Mouse (Mus musculus): Measurements from ENCODE around the gene Phf6. TPM values are rescaled to one million over a fixed set of nuclear protein-coding genes. Genes with fewer than 3 reads are reported as not detected.
A peak's percentile ranks its signal among the peaks of the same experiment; 100 is the strongest.
"Not testable (repeated sequence)": the region's sequence is repeated elsewhere in the genome, so short reads cannot be mapped to it uniquely, and the experiment has no call there.

The Phf6 gene
- polyA plus RNA-seq (2016; fragmentation: Nextera tagmentation; extraction: Ambion mirVana), result 87.3 and 94.8 TPM in 2 replicates

DNA sequence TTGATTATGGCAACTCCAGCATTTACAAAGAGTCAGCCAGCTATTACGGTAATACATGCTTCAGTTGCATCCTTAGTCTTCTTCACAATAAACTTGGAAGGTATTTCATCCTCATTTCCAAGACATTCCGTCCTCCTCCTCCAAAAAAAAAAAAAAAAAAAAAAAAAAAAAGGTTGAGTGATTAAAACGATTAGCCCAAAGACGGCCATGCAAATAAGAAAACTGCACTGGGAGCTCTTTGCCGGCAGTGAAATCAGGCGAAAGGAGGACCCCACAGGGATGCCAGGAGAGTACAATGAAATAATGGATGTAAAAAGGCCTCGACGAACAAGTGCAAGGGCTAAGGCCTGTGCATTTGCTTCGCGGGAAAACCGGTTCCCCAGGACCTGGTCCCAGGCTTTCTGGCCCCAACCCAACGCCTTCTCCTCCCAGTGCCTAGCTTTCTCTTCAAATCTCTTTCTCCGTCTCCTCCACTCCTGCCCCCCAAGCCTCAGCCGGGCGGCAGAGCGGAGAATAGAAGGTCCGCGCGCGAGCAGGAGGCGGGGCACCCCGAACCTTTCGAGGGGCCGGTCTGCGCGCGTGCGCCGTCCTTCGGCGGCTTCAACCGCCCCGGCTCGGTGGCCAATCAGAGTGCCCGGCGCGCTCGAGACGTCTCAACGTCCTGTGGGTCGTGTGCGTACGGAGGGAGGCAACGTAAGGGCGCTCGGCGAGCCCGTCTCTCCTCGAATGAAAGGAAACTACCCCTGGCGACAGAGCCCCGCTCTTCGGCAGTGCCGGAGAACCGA lies at the start of gene Phf6:
Phf6 (plus strand) TSS at position 680 of the 785 bp plus-strand sequence.
- Histone ChIP-seq H3K4me1 (no peaks in the 10 kb centered on the region), H3K9me3 (no peaks in the 10 kb centered on the region), H3K27me3 (no peaks in the 10 kb centered on the region), H3K4me2 (replicated peaks) (peak within 1 kb of the TSS; percentile 47), H3K36me3 (no peaks in the 10 kb centered on the region), H3K4me3 (peak within 1 kb of the TSS; percentile 60), H3K27ac (peak within 1 kb of the TSS; percentile 93), H3K9ac (peak within 1 kb of the TSS; percentile 83)
- WGBS, result 23% methylated on average over 53 of the region's 54 CpGs
- ATAC-seq (ENCODE audit: insufficient number of reproducible peaks, insufficient read depth, low FRiP score, low TSS enrichment), result peak; percentile 99

- H3K9ac ChIP-seq, result no peak overlapping the region
- WGBS, result 59% methylated on average over 2 of the region's 2 CpGs
- no peak for ATAC-seq (ENCODE audit: insufficient number of reproducible peaks, insufficient read depth, low FRiP score, low TSS enrichment)
These were observed 47.9 kb upstream of the Phf6 start for GRCm38 (mm10) chrX:52864126-52864525.

DNA sequence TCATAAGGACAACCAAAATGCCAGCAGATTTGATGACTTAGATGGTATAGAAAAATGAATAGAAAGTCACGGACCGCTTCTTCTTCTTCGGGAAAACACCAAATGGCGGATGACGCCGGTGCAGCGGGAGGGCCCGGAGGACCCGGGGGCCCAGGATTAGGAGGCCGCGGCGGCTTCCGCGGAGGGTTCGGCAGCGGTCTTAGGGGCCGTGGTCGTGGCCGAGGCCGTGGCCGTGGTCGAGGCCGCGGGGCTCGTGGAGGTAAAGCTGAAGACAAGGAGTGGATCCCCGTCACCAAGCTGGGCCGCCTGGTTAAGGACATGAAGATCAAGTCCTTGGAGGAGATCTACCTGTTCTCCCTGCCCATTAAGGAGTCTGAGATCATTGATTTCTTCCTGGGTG lies 13.6 kb upstream of the Phf6 start:
- not testable (repeated sequence) for H3K36me3 ChIP-seq; H3K9me3 ChIP-seq; H3K9ac ChIP-seq; H3K4me3 ChIP-seq; H3K4me2 ChIP-seq (replicated peaks); H3K27ac ChIP-seq; ATAC-seq (ENCODE audit: insufficient number of reproducible peaks, insufficient read depth, low FRiP score, low TSS enrichment); H3K27me3 ChIP-seq; H3K4me1 ChIP-seq
- 87% methylated on average over 14 of the region's 27 CpGs for WGBS

More at GRCm38 (mm10) chrX:52864126-52864525, 47.9 kb upstream of the Phf6 start:
- H3K27ac ChIP-seq, result no peak overlapping the region
- H3K4me1 ChIP-seq, result no peaks in the 10 kb centered on the region
- H3K36me3 ChIP-seq, result no peaks in the 10 kb centered on the region
- no peak overlapping the region for H3K4me3 ChIP-seq
- H3K4me2 ChIP-seq (replicated peaks), result no peak overlapping the region
- H3K9me3 ChIP-seq, result no peaks in the 10 kb centered on the region
- no peaks in the 10 kb centered on the region for H3K27me3 ChIP-seq

GRCm38 (mm10) chrX:52912372-52912728 lies 284 bp downstream of the Phf6 start:
- 19% methylated on average over 24 of the region's 26 CpGs for WGBS
- Histone ChIP-seq H3K4me2 (replicated peaks) (peak overlapping the region; percentile 47), H3K27me3 (no peaks in the 10 kb centered on the region), H3K9ac (peak overlapping the region; percentile 83), H3K4me1 (no peaks in the 10 kb centered on the region), H3K36me3 (no peaks in the 10 kb centered on the region), H3K27ac (peak overlapping the region; percentile 93), H3K9me3 (no peaks in the 10 kb centered on the region), H3K4me3 (peak overlapping the region; percentile 60)
- peak; percentile 69 for ATAC-seq (ENCODE audit: insufficient number of reproducible peaks, insufficient read depth, low FRiP score, low TSS enrichment)

DNA sequence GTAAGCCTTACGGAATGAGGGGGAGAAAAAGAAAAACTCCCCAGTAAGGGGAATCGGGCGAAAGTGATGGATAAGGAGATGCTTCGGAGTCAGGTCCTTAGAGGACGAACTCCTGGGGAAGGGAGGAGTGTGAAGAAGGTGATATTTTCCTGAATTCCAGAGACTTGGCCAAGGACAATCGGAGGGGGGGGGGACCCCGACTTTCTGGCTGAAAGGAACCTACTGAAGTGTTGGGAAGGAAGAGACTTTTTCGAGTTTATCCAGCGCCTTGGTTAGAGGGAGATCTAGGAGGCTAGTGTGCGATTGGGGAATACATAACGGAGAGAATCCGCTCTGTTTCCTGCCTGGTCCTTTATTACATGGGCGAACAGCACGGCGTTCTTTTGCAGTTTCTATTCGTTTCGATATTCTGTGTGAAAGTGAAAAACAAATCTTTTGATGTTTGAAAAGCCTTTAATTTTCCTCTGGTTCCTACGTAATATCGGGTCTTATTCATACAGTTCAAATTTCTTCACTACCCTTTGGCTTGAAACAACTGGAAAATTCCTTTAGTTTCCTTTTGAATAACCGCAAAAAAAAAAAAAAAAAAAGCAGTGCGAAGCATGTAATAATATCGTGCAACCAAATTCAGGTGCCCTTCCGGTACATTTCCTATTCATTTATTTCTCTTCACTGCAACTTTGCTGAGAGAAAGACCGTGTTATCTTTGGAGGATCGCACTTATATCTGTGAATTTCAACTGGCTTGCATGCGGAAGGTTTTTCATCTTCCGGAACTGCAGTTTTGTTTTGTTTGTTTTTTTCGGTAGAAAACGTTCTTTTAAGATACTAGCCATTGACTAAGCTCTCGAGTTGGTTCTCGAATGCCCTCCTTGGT lies 998 bp downstream of the Phf6 start:
- no peak for ATAC-seq (ENCODE audit: insufficient number of reproducible peaks, insufficient read depth, low FRiP score, low TSS enrichment)
- no peak overlapping the region for H3K27ac ChIP-seq

GRCm38 (mm10) chrX:52913856-52914255 lies 1.8 kb downstream of the Phf6 start:
- ATAC-seq (ENCODE audit: insufficient number of reproducible peaks, insufficient read depth, low FRiP score, low TSS enrichment), result no peak
- H3K4me1 ChIP-seq, result no peaks in the 10 kb centered on the region
- no peaks in the 10 kb centered on the region for H3K27me3 ChIP-seq
- no peak overlapping the region for H3K27ac ChIP-seq
- peak overlapping the region; percentile 47 for H3K4me2 ChIP-seq (replicated peaks)
- H3K9ac ChIP-seq, result peak overlapping the region; percentile 7; the same call in 1 of the 2 replicates
- peak overlapping the region; percentile 60 for H3K4me3 ChIP-seq
- no peaks in the 10 kb centered on the region for H3K36me3 ChIP-seq
- WGBS, result 56% methylated on average over 4 of the region's 4 CpGs
- no peaks in the 10 kb centered on the region for H3K9me3 ChIP-seq

More for the DNA sequence above, 998 bp downstream of the Phf6 start:
- Histone ChIP-seq H3K4me3 (peak overlapping the region; percentile 60), H3K9ac (peak overlapping the region; percentile 83), H3K4me2 (replicated peaks) (peak overlapping the region; percentile 47), H3K36me3 (no peaks in the 10 kb centered on the region), H3K9me3 (no peaks in the 10 kb centered on the region), H3K27me3 (no peaks in the 10 kb centered on the region), H3K4me1 (no peaks in the 10 kb centered on the region)
- 19% methylated on average over 31 of the region's 31 CpGs for WGBS

- H3K36me3 ChIP-seq, result no peaks in the 10 kb centered on the region
- ATAC-seq (ENCODE audit: insufficient number of reproducible peaks, insufficient read depth, low FRiP score, low TSS enrichment), result no peak
- H3K9ac ChIP-seq, result no peak overlapping the region
- H3K4me2 ChIP-seq (replicated peaks), result no peak overlapping the region
- H3K4me3 ChIP-seq, result no peak overlapping the region
- H3K27me3 ChIP-seq, result no peaks in the 10 kb centered on the region
- H3K9me3 ChIP-seq, result no peaks in the 10 kb centered on the region
- no peaks in the 10 kb centered on the region for H3K4me1 ChIP-seq
- no peak overlapping the region for H3K27ac ChIP-seq
These were observed 2.6 kb downstream of the Phf6 start for GRCm38 (mm10) chrX:52914705-52915104.

- no peak for ATAC-seq (ENCODE audit: insufficient number of reproducible peaks, insufficient read depth, low FRiP score, low TSS enrichment)
These were observed 4.5 kb downstream of the Phf6 start for GRCm38 (mm10) chrX:52916516-52916915.

DNA sequence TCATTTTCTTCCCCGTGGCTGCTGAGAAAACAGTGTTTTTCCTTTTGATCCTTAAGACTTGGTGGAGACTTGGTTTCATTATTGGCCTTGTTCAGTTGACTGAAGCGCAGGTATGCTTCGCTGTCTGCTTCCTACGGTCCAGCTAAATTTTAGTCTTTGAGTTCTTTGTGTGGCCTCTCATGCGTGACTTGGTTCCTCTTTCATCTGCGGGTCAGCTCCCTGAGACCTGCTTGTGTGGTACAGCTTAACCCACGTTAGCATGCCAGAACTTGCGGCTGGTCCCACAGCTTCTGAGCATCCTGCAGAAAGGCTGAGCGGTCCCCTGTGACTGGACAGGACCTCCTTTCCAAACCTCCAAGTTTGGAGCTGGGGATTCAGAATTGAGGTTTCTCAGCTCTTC lies 14.7 kb downstream of the Phf6 start:
- Histone ChIP-seq H3K27ac (no peak overlapping the region), H3K4me2 (replicated peaks) (no peak overlapping the region), H3K9me3 (no peaks in the 10 kb centered on the region), H3K9ac (no peak overlapping the region), H3K4me1 (no peaks in the 10 kb centered on the region), H3K4me3 (no peak overlapping the region), H3K36me3 (no peaks in the 10 kb centered on the region; the same call in 1 of the 2 replicates), H3K27me3 (no peaks in the 10 kb centered on the region)
- WGBS, result 77% methylated on average over 9 of the region's 9 CpGs
- no peak for ATAC-seq (ENCODE audit: insufficient number of reproducible peaks, insufficient read depth, low FRiP score, low TSS enrichment)

More at GRCm38 (mm10) chrX:52916516-52916915, 4.5 kb downstream of the Phf6 start:
- no peaks in the 10 kb centered on the region for H3K4me1 ChIP-seq
- H3K27me3 ChIP-seq, result no peaks in the 10 kb centered on the region
- H3K9me3 ChIP-seq, result no peaks in the 10 kb centered on the region
- no peak overlapping the region for H3K27ac ChIP-seq
- whole genome bisulfite sequencing, result 67% methylated on average over 7 of the region's 7 CpGs
- no peak overlapping the region for H3K4me3 ChIP-seq
- H3K36me3 ChIP-seq, result no peaks in the 10 kb centered on the region
- H3K9ac ChIP-seq, result no peak overlapping the region
- H3K4me2 ChIP-seq (replicated peaks), result no peak overlapping the region

GRCm38 (mm10) chrX:52928883-52929282 lies 16.8 kb downstream of the Phf6 start:
- Histone ChIP-seq H3K27me3 (no peaks in the 10 kb centered on the region), H3K36me3 (no peaks in the 10 kb centered on the region), H3K27ac (no peak overlapping the region), H3K4me3 (no peak overlapping the region), H3K9me3 (no peaks in the 10 kb centered on the region), H3K9ac (no peak overlapping the region), H3K4me1 (no peaks in the 10 kb centered on the region), H3K4me2 (replicated peaks) (no peak overlapping the region)
- 43% methylated on average over 1 of the region's 1 CpGs for WGBS
- no peak for ATAC-seq (ENCODE audit: insufficient number of reproducible peaks, insufficient read depth, low FRiP score, low TSS enrichment)

GRCm38 (mm10) chrX:52929779-52930178 lies 17.7 kb downstream of the Phf6 start:
- Histone ChIP-seq H3K4me2 (replicated peaks) (no peak overlapping the region), H3K27ac (no peak overlapping the region), H3K36me3 (no peaks in the 10 kb centered on the region), H3K4me1 (no peaks in the 10 kb centered on the region), H3K27me3 (no peaks in the 10 kb centered on the region), H3K4me3 (no peak overlapping the region), H3K9ac (no peak overlapping the region), H3K9me3 (no peaks in the 10 kb centered on the region)
- 84% methylated on average over 3 of the region's 3 CpGs for WGBS
- ATAC-seq (ENCODE audit: insufficient number of reproducible peaks, insufficient read depth, low FRiP score, low TSS enrichment), result no peak

DNA sequence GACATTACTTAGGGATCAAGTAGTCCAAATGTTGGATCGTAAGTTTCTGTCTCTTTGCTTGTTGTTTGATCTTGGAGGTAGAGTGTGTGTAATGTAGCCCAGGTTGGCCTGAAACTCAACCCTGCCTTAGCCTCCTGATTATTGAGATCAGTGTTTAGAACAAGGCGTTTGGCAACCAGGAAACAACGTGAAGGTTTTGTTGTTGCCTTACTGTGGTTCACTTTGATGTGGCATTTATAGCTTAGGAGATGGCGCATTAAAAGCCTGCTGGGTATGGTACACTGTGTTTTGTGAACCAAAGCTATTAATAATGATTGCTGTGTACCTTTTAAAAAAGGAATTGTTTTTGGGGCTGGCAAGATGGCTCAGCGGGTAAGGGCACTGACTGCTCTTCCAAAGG lies 18.1 kb downstream of the Phf6 start:
- no peak overlapping the region for H3K27ac ChIP-seq

More for the DNA sequence above, 18.1 kb downstream of the Phf6 start:
- no peak overlapping the region for H3K4me3 ChIP-seq
- H3K9me3 ChIP-seq, result no peaks in the 10 kb centered on the region
- H3K9ac ChIP-seq, result no peak overlapping the region
- no peak for ATAC-seq (ENCODE audit: insufficient number of reproducible peaks, insufficient read depth, low FRiP score, low TSS enrichment)
- no peaks in the 10 kb centered on the region for H3K27me3 ChIP-seq
- H3K4me2 ChIP-seq (replicated peaks), result no peak overlapping the region
- WGBS, result 89% methylated on average over 5 of the region's 5 CpGs
- H3K36me3 ChIP-seq, result no peaks in the 10 kb centered on the region
- no peaks in the 10 kb centered on the region for H3K4me1 ChIP-seq
